12 mouse cellular contexts compared by ENCODE assay signal in the genomic region with DNA sequence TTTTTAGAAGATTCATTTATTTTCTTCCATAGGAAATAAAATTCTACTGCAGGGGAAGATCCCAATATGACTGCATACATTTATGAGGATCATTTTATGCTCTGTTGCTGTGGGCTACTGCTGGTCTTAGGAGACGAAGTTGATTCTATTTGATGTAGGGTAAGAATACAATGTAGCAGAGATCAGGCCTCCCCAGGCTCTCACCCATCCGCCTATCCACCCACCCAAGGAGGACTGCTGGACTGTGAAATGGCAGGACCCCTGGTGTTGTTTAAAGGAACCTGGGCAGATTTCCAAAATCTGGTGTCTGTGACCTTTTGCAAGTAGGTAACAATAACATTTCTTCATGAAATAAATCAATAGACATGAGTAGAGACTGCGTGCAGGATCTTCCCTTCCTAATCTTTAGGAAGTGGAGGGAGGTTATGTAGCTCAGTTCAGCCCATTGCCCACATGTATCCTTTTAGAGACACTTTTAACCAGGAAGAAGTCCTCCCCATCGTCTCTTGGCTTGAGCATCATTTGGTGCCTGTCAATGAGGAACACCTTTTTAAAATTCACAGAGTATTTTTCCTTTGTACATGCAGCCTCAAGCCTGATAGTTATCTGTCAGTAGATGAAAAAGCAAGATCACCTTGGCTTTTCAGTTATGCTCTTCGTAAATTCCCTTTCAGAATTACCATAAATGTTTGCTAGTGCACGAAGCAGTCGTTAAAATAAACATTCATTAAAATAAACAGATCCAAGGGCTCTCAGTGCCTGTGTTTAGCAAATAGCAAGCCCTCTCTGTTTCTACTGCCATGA.
DNase-seq lines count a peak whose midpoint lies in the region; ATAC-seq and TF ChIP-seq lines count a peak whose summit lies in the region.
"Had no signal": no experiment of that assay in that cellular context is flagged by ENCODE, and none has a peak within 500 bp of the region (broad histone marks: within the 10 kb centered on the region; RNA-seq: fewer than 3 reads in every experiment).

No protein-coding gene starts in this region.

- ATAC-seq in forebrain, embryonic 16.5 days, result no peak
- ATAC-seq in embryonic facial prominence, embryonic 15.5 days (ENCODE audit: insufficient number of reproducible peaks, low FRiP score, low TSS enrichment, low read depth), result no peak
- peak; percentile 63 for ATAC-seq in intestine, embryonic 14.5 days (replicated peaks; ENCODE audit: low FRiP score, low TSS enrichment, low read depth)
- peak; percentile 70; the same call in 1 of the 2 replicates for ATAC-seq in midbrain, embryonic 16.5 days

- H3K4me3 ChIP-seq in forebrain, embryonic 10.5 days, result no peak overlapping the region
- no peak overlapping the region for H3K4me3 ChIP-seq in forebrain, embryonic 16.5 days (replicated peaks; ENCODE audit: low read length)
- H3K4me3 ChIP-seq in embryonic facial prominence, embryonic 15.5 days (replicated peaks), result no peak overlapping the region
- H3K4me3 ChIP-seq in intestine, embryonic 14.5 days (ENCODE audit: low read depth, low read length), result no peak overlapping the region
- H3K4me3 ChIP-seq in midbrain, embryonic 16.5 days (ENCODE audit: low read depth, low read length), result no peak overlapping the region
- H3K4me3 ChIP-seq in heart, adult 2 months, result no peak overlapping the region

- no peak for TF ChIP-seq EP300 in heart, adult 2 months (IDR thresholded peaks at IDR 0.05; ENCODE audit: insufficient read depth, low read depth, low read length)

- no peaks in the 10 kb centered on the region for H3K79me2 ChIP-seq in heart, adult 2 months (replicated peaks; ENCODE audit: control insufficient read depth, insufficient read depth, low read length)

- H3K27ac ChIP-seq in forebrain, embryonic 10.5 days, result peak overlapping the region; percentile 85
- no peak overlapping the region for H3K27ac ChIP-seq in forebrain, embryonic 16.5 days (ENCODE audit: low read length)
- H3K27ac ChIP-seq in embryonic facial prominence, embryonic 15.5 days (replicated peaks), result peak overlapping the region; percentile 63
- peak overlapping the region; percentile 93 for H3K27ac ChIP-seq in intestine, embryonic 14.5 days (ENCODE audit: low read depth)
- 0 out of 2 replicates have a peak overlapping the region, but pooled peaks have one; percentile 14 for H3K27ac ChIP-seq in midbrain, embryonic 16.5 days (ENCODE audit: low read length)
- H3K27ac ChIP-seq in heart, adult 2 months, result no peak overlapping the region
- H3K27ac ChIP-seq: macrophage had no signal

- WGBS in forebrain, embryonic 10.5 days, result 57% methylated on average over 7 of the region's 7 CpGs
- WGBS in forebrain, embryonic 16.5 days, result 26% methylated on average over 7 of the region's 7 CpGs
- WGBS in embryonic facial prominence, embryonic 15.5 days, result 44% methylated on average over 7 of the region's 7 CpGs
- 20% methylated on average over 7 of the region's 7 CpGs for WGBS in intestine, embryonic 14.5 days
- WGBS in midbrain, embryonic 16.5 days, result 19% methylated on average over 7 of the region's 7 CpGs
- 64% methylated on average over 7 of the region's 7 CpGs for WGBS in heart, adult 2 months

- H3K4me2 ChIP-seq in forebrain, embryonic 16.5 days (ENCODE audit: low read length), result no peak overlapping the region
- no peak overlapping the region for H3K4me2 ChIP-seq in embryonic facial prominence, embryonic 15.5 days (replicated peaks)
- 0 out of 2 replicates have a peak overlapping the region, but pooled peaks have one; percentile 3 for H3K4me2 ChIP-seq in intestine, embryonic 14.5 days (ENCODE audit: low read length)
- H3K4me2 ChIP-seq in midbrain, embryonic 16.5 days (ENCODE audit: low read length), result peak overlapping the region; percentile 24

- intact Hi-C loops in heart, adult 2 months (cut with DNase I), result no loop called here

- TF ChIP-seq CTCF in heart, adult 2 months (IDR thresholded peaks at IDR 0.05), result no peak

- peaks cover 43% of the 10 kb centered on the region for H3K4me1 ChIP-seq in forebrain, embryonic 10.5 days
- H3K4me1 ChIP-seq in forebrain, embryonic 16.5 days (replicated peaks; ENCODE audit: control insufficient read depth, insufficient read depth, low read length), result peaks cover 15% of the 10 kb centered on the region
- peaks cover 28% of the 10 kb centered on the region for H3K4me1 ChIP-seq in embryonic facial prominence, embryonic 15.5 days
- peaks cover 25% of the 10 kb centered on the region for H3K4me1 ChIP-seq in intestine, embryonic 14.5 days (replicated peaks; ENCODE audit: control insufficient read depth, insufficient read depth, low read length)
- H3K4me1 ChIP-seq in midbrain, embryonic 16.5 days (ENCODE audit: control insufficient read depth, insufficient read depth, low read length), result peaks cover 19% of the 10 kb centered on the region
- H3K4me1 ChIP-seq in heart, adult 2 months (ENCODE audit: control insufficient read depth, insufficient read depth, low read length), result no peaks in the 10 kb centered on the region

- no peaks in the 10 kb centered on the region for H3K9me3 ChIP-seq in forebrain, embryonic 10.5 days
- no peaks in the 10 kb centered on the region for H3K9me3 ChIP-seq in forebrain, embryonic 16.5 days (ENCODE audit: control insufficient read depth, low read length)
- no peaks in the 10 kb centered on the region for H3K9me3 ChIP-seq in embryonic facial prominence, embryonic 15.5 days (replicated peaks)
- no peaks in the 10 kb centered on the region for H3K9me3 ChIP-seq in intestine, embryonic 14.5 days (ENCODE audit: control insufficient read depth, low read length)
- H3K9me3 ChIP-seq in midbrain, embryonic 16.5 days (replicated peaks; ENCODE audit: control insufficient read depth, low read length, poor library complexity, severe bottlenecking), result no peaks in the 10 kb centered on the region

- TF ChIP-seq POLR2A in heart, adult 2 months (IDR thresholded peaks at IDR 0.05; ENCODE audit: insufficient read depth, low read depth, low read length), result no peak

- H3K36me3 ChIP-seq in forebrain, embryonic 10.5 days (replicated peaks), result no peaks in the 10 kb centered on the region
- H3K36me3 ChIP-seq in forebrain, embryonic 16.5 days (ENCODE audit: control insufficient read depth, insufficient read depth), result no peaks in the 10 kb centered on the region
- no peaks in the 10 kb centered on the region for H3K36me3 ChIP-seq in embryonic facial prominence, embryonic 15.5 days
- no peaks in the 10 kb centered on the region for H3K36me3 ChIP-seq in intestine, embryonic 14.5 days (ENCODE audit: control insufficient read depth, insufficient read depth, low read length)
- H3K36me3 ChIP-seq in midbrain, embryonic 16.5 days (ENCODE audit: control insufficient read depth, insufficient read depth, low read length), result no peaks in the 10 kb centered on the region
- no peaks in the 10 kb centered on the region for H3K36me3 ChIP-seq in heart, adult 2 months (ENCODE audit: control insufficient read depth, insufficient read depth, low read length)

- no peak overlapping the region for H3K9ac ChIP-seq in forebrain, embryonic 16.5 days (replicated peaks; ENCODE audit: low read depth, low read length)
- no peak overlapping the region for H3K9ac ChIP-seq in embryonic facial prominence, embryonic 15.5 days
- H3K9ac ChIP-seq in intestine, embryonic 14.5 days (ENCODE audit: low read length), result no peak overlapping the region
- H3K9ac ChIP-seq in midbrain, embryonic 16.5 days (ENCODE audit: low read depth, low read length), result no peak overlapping the region
- H3K9ac ChIP-seq in heart, adult 2 months (ENCODE audit: low read depth, low read length), result no peak overlapping the region

- peaks cover 12% of the 10 kb centered on the region for H3K27me3 ChIP-seq in forebrain, embryonic 10.5 days (ENCODE audit: poor library complexity, severe bottlenecking)
- H3K27me3 ChIP-seq in forebrain, embryonic 16.5 days (replicated peaks; ENCODE audit: control insufficient read depth, insufficient read depth, low read length), result no peaks in the 10 kb centered on the region
- H3K27me3 ChIP-seq in embryonic facial prominence, embryonic 15.5 days, result no peaks in the 10 kb centered on the region
- no peaks in the 10 kb centered on the region for H3K27me3 ChIP-seq in intestine, embryonic 14.5 days (replicated peaks; ENCODE audit: control insufficient read depth, insufficient read depth, low read length)
- H3K27me3 ChIP-seq in midbrain, embryonic 16.5 days (ENCODE audit: control insufficient read depth, insufficient read depth, low read depth, low read length), result no peaks in the 10 kb centered on the region
- no peaks in the 10 kb centered on the region for H3K27me3 ChIP-seq in heart, adult 2 months (ENCODE audit: control insufficient read depth, insufficient read depth, low read length)

- no peak for DNase-seq in forebrain, embryonic 10.5 days (ENCODE audit: extremely low spot score, low spot score)
- no peak for DNase-seq in intestine, embryonic 14.5 days (ENCODE audit: low spot score)
- DNase-seq in adrenal gland, adult 2 months, result no peak
- no peak for DNase-seq in urinary bladder, adult 18-20 months (ENCODE audit: low spot score in 2 of 2)
- no peak for DNase-seq in heart, adult 2 months
- DNase-seq: cerebellum, adult 18-20 months; kidney, adult 9 months; left cerebral cortex, postnatal 4 days had no signal

Comparison
In these comparisons a context has a peak if more than half of its experiments do, and no peak if none do; other contexts are left out.
1. H3K27ac ChIP-seq: peak in forebrain, embryonic 10.5 days (single experiment), embryonic facial prominence, embryonic 15.5 days (single experiment), intestine, embryonic 14.5 days (single experiment) and midbrain, embryonic 16.5 days (single experiment); none in forebrain, embryonic 16.5 days (single experiment) and heart, adult 2 months (single experiment).
2. ATAC-seq: peak in intestine, embryonic 14.5 days (single experiment) and midbrain, embryonic 16.5 days (single experiment); none in forebrain, embryonic 16.5 days (single experiment) and embryonic facial prominence, embryonic 15.5 days (single experiment).
3. H3K4me2 ChIP-seq: peak in intestine, embryonic 14.5 days (single experiment) and midbrain, embryonic 16.5 days (single experiment); none in forebrain, embryonic 16.5 days (single experiment) and embryonic facial prominence, embryonic 15.5 days (single experiment).